Mouse (Mus musculus) MEL (cell line): ENCODE measurements at regions not wholly inside any gene's neighbourhood (a gene's known extent, or its start where the extent isn't known, plus 50 kb on each side); places are given as distances from the start of the nearest gene placed in this dataset.

Experiments used
- CTCF ChIP-seq, 3 experiments: IDR thresholded peaks in 2 of 3; conservative IDR thresholded peaks in 1 of 3; 2 replicates each; pipeline ENCODE4 v1.5.1; 2011 to 2012; ENCODE audit warnings: low read length in 3 of 3, low read depth in 2 of 3, mild to moderate bottlenecking in 2 of 3, improper control_type of control experiment in 1 of 3, inconsistent platforms in 1 of 3, mixed read lengths in 1 of 3, moderate library complexity in 1 of 3; ENCODE audit not compliant: control insufficient read depth in 1 of 3, insufficient read depth in 1 of 3, poor library complexity in 1 of 3, severe bottlenecking in 1 of 3
- EP300 ChIP-seq, 2 experiments: IDR thresholded peaks; 2 replicates each; pipeline ENCODE4 v1.6.1; 2011; ENCODE audit warnings: improper control_type of control experiment in 2 of 2, low read length in 2 of 2, low read depth in 1 of 2, mild to moderate bottlenecking in 1 of 2
- GATA1 ChIP-seq: IDR thresholded peaks from 2 replicates; pipeline ENCODE4 v1.6.1; 2011; ENCODE audit warnings: low read depth, low read length, improper control_type of control experiment
- JUND ChIP-seq: IDR thresholded peaks from 2 replicates; pipeline ENCODE4 v1.6.1; 2011; ENCODE audit warnings: low read depth, mild to moderate bottlenecking, improper control_type of control experiment, low read length
- MEF2A ChIP-seq: IDR thresholded peaks from 2 replicates; pipeline ENCODE4 v1.6.1; 2014; ENCODE audit warnings: low read depth, mild to moderate bottlenecking, inconsistent platforms, low read length, improper control_type of control experiment; ENCODE audit not compliant: poor library complexity, insufficient replicate concordance, severe bottlenecking; ENCODE audit errors: extremely low read depth
- POLR2A ChIP-seq, 2 experiments: IDR thresholded peaks; 2 replicates each; pipeline ENCODE4 v1.6.1; 2011 to 2012; ENCODE audit warnings: low read length in 2 of 2, mild to moderate bottlenecking in 2 of 2, control low read depth in 1 of 2, improper control_type of control experiment in 1 of 2, low read depth in 1 of 2, moderate library complexity in 1 of 2; ENCODE audit not compliant: control insufficient read depth in 1 of 2, insufficient read depth in 1 of 2, poor library complexity in 1 of 2
- SMC3 ChIP-seq: IDR thresholded peaks from 2 replicates; pipeline ENCODE4 v1.6.1; 2011; ENCODE audit warnings: low read depth, low read length, improper control_type of control experiment
- TAL1 ChIP-seq: IDR thresholded peaks from 2 replicates; pipeline ENCODE4 v1.6.1; 2012; ENCODE audit warnings: mild to moderate bottlenecking, inconsistent platforms, low read length, moderate library complexity, mixed read lengths
- ZMIZ1 ChIP-seq: IDR thresholded peaks from 2 replicates; pipeline ENCODE4 v1.6.1; 2012; ENCODE audit warnings: low read depth, mild to moderate bottlenecking, inconsistent platforms, low read length, improper control_type of control experiment, moderate library complexity
- ZNF384 ChIP-seq: IDR thresholded peaks from 2 replicates; pipeline ENCODE4 v1.6.1; 2012; ENCODE audit warnings: low read depth, mild to moderate bottlenecking, inconsistent platforms, low read length, improper control_type of control experiment

GRCm38 (mm10) chr2:33985316-33985715 is 97.6 kb upstream of the Mvb12b start:
- TF ChIP-seq SMC3 (no peak), CTCF (IDR thresholded peaks at IDR 0.05 in 2 of 3, conservative IDR thresholded peaks at IDR 0.05 in 1 of 3; ENCODE audit: control insufficient read depth in 1 of 3, insufficient read depth in 1 of 3, low read depth in 2 of 3, low read length in 3 of 3, poor library complexity in 1 of 3, severe bottlenecking in 1 of 3) (no peak), GATA1 (no peak), EP300 (IDR thresholded peaks at IDR 0.05; ENCODE audit: low read depth in 1 of 2, low read length in 2 of 2) (no peak), POLR2A (IDR thresholded peaks at IDR 0.05; ENCODE audit: control insufficient read depth in 1 of 2, insufficient read depth in 1 of 2, low read depth in 1 of 2, low read length in 2 of 2, poor library complexity in 1 of 2) (no peak), MEF2A (no peak), JUND (no peak), ZMIZ1 (no peak), TAL1 (no peak), ZNF384 (no peak)
